Mouse (Mus musculus) telencephalon, adult 2 months (tissue): ENCODE results near the gene Nelfe.
"Not testable (repeated sequence)": the region's sequence is repeated elsewhere in the genome, so short reads cannot be mapped to it uniquely, and the experiment has no call there.

Experiments
- DNase-seq: peaks from one replicate; pipeline ENCODE4 v3.0.0-alpha.2; 2011; ENCODE audit warnings: low read depth, low spot score

Nelfe gene

GRCm38 (mm10) chr17:34893072-34893824 is 43.1 kb downstream of the Nelfe start:
- no peak for DNase-seq

- peak; percentile 93 for DNase-seq
These were observed 43.9 kb downstream of the Nelfe start for GRCm38 (mm10) chr17:34894074-34894597.

- DNase-seq, result no peak
These were observed 44.8 kb downstream of the Nelfe start for GRCm38 (mm10) chr17:34894801-34895530.

- DNase-seq, result no peak
These were observed 45.5 kb downstream of the Nelfe start for GRCm38 (mm10) chr17:34895724-34896123.

GRCm38 (mm10) chr17:34896366-34896765 is 46.2 kb downstream of the Nelfe start:
- DNase-seq, result no peak

GRCm38 (mm10) chr17:34897373-34898159 is 47.4 kb downstream of the Nelfe start:
- peak; percentile 81 for DNase-seq

- DNase-seq, result peak; percentile 48
These were observed 48.0 kb downstream of the Nelfe start, which contains the start of the genes C2 and Ehmt2 for GRCm38 (mm10) chr17:34898160-34898586. C2 (minus strand) TSS chr17:34898265. Ehmt2 (plus strand) TSS chr17:34898469.

GRCm38 (mm10) chr17:34898706-34899052 is 48.5 kb downstream of the Nelfe start:
- no peak for DNase-seq

GRCm38 (mm10) chr17:34899053-34899889 is 49.1 kb downstream of the Nelfe start:
- no peak for DNase-seq

GRCm38 (mm10) chr17:34899890-34900243 is 49.7 kb downstream of the Nelfe start:
- DNase-seq, result no peak

GRCm38 (mm10) chr17:34900826-34901225 is 50.6 kb downstream of the Nelfe start:
- not testable (repeated sequence) for DNase-seq

GRCm38 (mm10) chr17:34901948-34902347 is 51.8 kb downstream of the Nelfe start:
- not testable (repeated sequence) for DNase-seq

- no peak for DNase-seq
These were observed 52.7 kb downstream of the Nelfe start for GRCm38 (mm10) chr17:34902895-34903294.
